Mouse (Mus musculus): ENCODE measurements around the gene Psmd12. TPM values are rescaled to one million over a fixed set of nuclear protein-coding genes. Genes with fewer than 3 reads are reported as not detected.

Psmd12 gene
- 331 TPM for polyA plus RNA-seq (2014; fragmentation: Illumina TruSeq; extraction: RNeasy Lipid Tissue Mini Kit (QIAGEN cat#74804); ENCODE audit: low read depth, low replicate concordance)

DNA sequence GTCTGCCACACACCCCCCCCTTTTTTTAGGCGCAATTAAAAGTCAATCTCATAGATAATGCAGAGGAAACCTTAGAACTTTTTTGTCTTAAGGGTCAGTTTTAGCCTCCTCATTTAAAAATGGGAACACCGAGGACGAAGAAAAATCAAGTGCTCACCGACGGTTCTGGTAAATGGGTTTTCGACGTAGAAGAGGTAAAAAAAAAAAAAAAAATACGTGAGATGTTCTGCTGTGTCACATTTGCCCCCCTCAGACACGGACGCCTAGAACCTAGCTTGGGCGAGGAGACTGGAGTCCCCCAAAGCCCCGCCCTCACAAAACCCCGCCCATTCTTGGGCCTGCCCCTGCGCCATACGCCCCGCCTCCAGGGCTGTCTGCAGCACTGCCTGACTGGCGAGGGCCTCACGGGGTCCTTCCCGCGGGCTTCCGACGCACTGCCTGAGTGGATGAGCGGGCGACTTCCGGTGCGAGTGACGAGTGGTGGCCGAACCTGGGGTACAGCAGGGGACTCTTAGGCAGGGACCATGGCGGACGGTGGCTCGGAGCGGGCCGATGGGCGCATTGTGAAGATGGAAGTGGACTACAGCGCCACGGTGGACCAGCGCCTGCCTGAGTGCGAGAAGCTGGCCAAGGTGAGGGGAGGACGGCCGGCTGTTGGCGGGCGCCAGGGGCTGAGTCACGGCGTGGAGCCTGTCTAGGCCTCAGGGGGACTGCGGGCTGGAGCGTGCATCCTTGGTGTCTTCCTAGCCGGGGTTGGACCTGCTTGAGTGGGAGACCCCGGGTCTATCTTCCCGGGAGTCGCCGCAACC is at the start of gene Psmd12:
Psmd12 (plus strand) TSS at position 432 of the 809 bp plus-strand sequence.

DNA sequence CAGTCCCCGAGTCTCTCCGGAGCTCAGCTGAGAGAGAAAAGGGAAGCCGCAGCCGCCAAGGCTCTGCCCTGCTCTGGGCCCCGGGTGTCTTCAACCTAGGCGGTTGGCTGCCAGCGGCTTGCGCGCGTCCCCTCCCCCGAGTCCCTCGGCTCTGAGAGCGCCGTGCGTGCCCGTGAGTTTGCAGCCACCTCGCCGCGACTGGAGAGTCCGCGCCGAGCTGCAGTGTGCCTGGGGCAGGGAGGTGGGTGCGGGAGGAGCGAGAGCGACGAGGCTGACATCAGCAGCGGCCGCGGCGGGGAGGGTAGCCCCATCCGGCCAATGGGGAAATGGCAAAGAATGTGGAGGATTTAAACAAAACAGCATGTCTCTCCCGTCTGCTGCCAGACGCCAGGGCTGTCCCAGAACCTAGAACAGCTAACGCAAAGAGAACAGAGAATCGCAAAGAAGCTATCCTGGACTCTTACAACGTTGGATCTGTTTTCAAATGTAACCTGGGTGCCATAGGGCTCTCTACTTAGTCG is 8.7 kb upstream of the Psmd12 start, which contains the start of gene Pitpnc1:
Pitpnc1 (minus strand) TSS at position 179 of the 521 bp plus-strand sequence.

DNA sequence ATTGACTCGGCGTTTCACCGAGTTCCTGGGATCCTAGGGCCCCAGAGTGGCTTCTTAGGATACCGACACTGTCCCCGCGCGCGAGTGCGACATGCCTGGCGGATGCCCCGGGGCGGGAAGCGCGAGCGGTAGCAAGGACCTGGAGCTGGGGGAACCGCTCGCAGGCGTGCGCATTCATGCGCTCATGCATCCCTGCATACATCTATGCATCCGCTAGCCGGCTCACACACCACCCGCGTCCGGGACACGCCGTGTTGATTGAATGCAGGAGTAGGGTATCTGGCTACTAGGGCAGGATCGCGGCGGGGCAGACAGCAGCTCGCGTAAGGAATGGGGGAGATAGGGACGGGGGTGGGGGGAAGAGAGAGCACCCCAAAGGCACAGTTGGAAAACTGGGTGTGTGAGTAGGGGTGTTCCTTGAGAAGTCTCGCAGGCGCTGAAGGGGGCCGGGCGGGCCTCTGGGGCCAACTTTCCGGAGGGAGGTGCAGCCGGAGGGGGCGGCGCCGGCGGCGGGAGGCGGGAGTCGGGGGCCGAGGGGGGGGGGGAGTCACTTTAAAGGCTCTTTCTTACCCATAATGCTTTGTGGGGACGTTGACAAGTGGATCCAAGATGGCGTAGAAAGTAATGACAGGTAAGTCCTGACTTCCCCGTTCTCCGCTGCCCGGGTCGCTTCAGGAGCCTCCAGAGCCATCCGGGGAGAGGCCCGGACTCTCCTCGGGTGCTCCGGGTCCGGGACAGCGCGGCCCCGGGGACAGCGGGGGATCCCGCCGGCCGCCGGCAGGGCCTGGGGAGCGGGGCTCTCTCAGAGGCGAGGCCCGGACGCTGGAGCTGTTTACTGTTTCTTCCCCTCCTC is 68.3 kb downstream of the Psmd12 start, which contains the start of gene Helz:
Helz (plus strand) TSS at position 580 of the 853 bp plus-strand sequence.

Other genes with a start within 250 kb of the Psmd12 start
- gene Pitpnc1, start 8.8 kb upstream of the Psmd12 start, polyA plus RNA-seq (2014; fragmentation: Illumina TruSeq; extraction: RNeasy Lipid Tissue Mini Kit (QIAGEN cat#74804); ENCODE audit: low read depth, low replicate concordance): 15.7 TPM
- gene Helz, start 68.4 kb downstream of the Psmd12 start, polyA plus RNA-seq (2014; fragmentation: Illumina TruSeq; extraction: RNeasy Lipid Tissue Mini Kit (QIAGEN cat#74804); ENCODE audit: low read depth, low replicate concordance): 15.5 TPM
- not detected for gene Cacng1, start 237.0 kb downstream of the Psmd12 start, polyA plus RNA-seq (2014; fragmentation: Illumina TruSeq; extraction: RNeasy Lipid Tissue Mini Kit (QIAGEN cat#74804); ENCODE audit: low read depth, low replicate concordance)

All from adrenal gland, adult 10 weeks (tissue).